Mouse (Mus musculus): ENCODE results near the gene Slc9a9. TPM values are rescaled to one million over a fixed set of nuclear protein-coding genes. Genes with fewer than 3 reads are reported as not detected.

The Slc9a9 gene
- polyA plus RNA-seq, 1 experiment = 0.69 TPM

- Histone ChIP-seq H3K27ac (ENCODE audit: control insufficient read depth, insufficient read depth, low read depth, low read length) (no peak overlapping the region), H3K36me3 (ENCODE audit: control insufficient read depth, insufficient read depth, low read length) (no peaks in the 10 kb centered on the region), H3K4me1 (ENCODE audit: control insufficient read depth, insufficient read depth, low read length) (no peaks in the 10 kb centered on the region), H3K27me3 (ENCODE audit: control insufficient read depth, insufficient read depth, low read length) (no peaks in the 10 kb centered on the region), H3K4me3 (ENCODE audit: control insufficient read depth, low read depth, low read length) (no peak overlapping the region)
- TF ChIP-seq CTCF (IDR thresholded peaks at IDR 0.05; ENCODE audit: control insufficient read depth, insufficient read depth, insufficient replicate concordance, low read depth, low read length) (no peak), POLR2A (IDR thresholded peaks at IDR 0.05; ENCODE audit: control insufficient read depth, low read depth, low read length) (no peak)
Observed at GRCm38 (mm10) chr9:95105768-95106167, 436.1 kb downstream of the Slc9a9 start.

DNA sequence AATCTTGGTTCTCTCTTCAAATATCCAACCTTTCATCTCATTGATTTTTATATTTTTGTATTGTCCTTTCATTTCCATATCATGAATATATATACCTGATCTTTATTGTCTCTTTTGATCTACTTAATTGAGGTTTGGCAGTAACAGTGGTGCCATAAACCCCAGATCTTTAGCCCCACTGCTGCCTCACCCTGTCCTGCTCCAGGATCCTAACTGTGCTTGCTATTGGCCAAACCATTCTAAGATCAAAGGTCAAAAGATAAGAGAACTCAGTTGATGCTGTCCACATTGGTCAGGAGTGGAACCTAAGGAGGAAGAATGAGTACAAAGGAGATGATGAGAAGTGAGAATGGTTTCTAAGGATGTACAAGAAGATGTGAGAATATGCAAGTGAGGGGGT is 440.1 kb downstream of the Slc9a9 start:
- H3K36me3 ChIP-seq (ENCODE audit: control insufficient read depth, insufficient read depth, low read length) = no peaks in the 10 kb centered on the region
- no peaks in the 10 kb centered on the region for H3K27me3 ChIP-seq (ENCODE audit: control insufficient read depth, insufficient read depth, low read length)
- no peaks in the 10 kb centered on the region for H3K4me1 ChIP-seq (ENCODE audit: control insufficient read depth, insufficient read depth, low read length)
- no peak overlapping the region for H3K27ac ChIP-seq (ENCODE audit: control insufficient read depth, insufficient read depth, low read depth, low read length)
- no peak overlapping the region for H3K4me3 ChIP-seq (ENCODE audit: control insufficient read depth, low read depth, low read length)
- TF ChIP-seq CTCF (IDR thresholded peaks at IDR 0.05; ENCODE audit: control insufficient read depth, insufficient read depth, insufficient replicate concordance, low read depth, low read length) = no peak
- TF ChIP-seq POLR2A (IDR thresholded peaks at IDR 0.05; ENCODE audit: control insufficient read depth, low read depth, low read length) = no peak

DNA sequence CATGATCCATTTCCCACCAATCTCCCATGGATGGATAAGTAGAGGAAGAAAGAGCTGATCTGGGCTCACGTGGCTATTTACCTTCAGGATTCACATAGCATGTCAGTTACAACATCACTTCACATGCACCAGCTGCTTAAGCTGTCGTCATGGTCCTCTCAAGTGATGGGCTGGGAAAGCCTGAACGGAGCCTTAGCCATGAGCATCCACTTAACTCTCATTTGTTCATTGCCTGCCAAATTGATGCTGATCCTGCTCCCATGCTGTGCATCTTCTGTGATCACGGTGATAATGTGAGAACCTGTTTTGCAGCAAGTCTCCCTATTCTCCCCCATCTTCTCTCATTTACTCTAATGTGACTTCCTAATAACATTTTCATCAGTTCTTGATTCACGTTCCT is 441.1 kb downstream of the Slc9a9 start:
- TF ChIP-seq CTCF (IDR thresholded peaks at IDR 0.05; ENCODE audit: control insufficient read depth, insufficient read depth, insufficient replicate concordance, low read depth, low read length) (no peak), POLR2A (IDR thresholded peaks at IDR 0.05; ENCODE audit: control insufficient read depth, low read depth, low read length) (no peak)
- H3K4me3 ChIP-seq (ENCODE audit: control insufficient read depth, low read depth, low read length) = no peak overlapping the region
- H3K27me3 ChIP-seq (ENCODE audit: control insufficient read depth, insufficient read depth, low read length) = no peaks in the 10 kb centered on the region
- H3K36me3 ChIP-seq (ENCODE audit: control insufficient read depth, insufficient read depth, low read length) = no peaks in the 10 kb centered on the region
- no peak overlapping the region for H3K27ac ChIP-seq (ENCODE audit: control insufficient read depth, insufficient read depth, low read depth, low read length)
- H3K4me1 ChIP-seq (ENCODE audit: control insufficient read depth, insufficient read depth, low read length) = no peaks in the 10 kb centered on the region

DNA sequence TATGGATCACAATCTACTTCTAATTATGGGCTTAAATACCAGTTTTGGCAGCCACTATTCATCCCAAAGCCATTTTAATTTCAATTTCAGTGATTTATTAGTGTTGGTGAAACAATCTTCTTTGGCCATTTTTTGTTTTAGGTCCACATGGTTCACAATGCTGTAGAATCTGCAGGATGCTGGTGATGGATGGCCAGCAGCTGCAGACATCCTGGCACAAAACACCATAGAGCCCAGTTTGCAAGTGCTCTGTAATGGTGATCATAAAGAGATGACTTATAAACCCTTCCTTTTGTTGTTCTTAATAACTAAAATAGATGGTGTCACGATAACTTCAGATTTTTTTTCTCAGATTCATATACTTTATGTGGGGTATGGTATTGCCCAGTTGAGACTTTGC is 442.0 kb downstream of the Slc9a9 start:
- Histone ChIP-seq H3K4me3 (ENCODE audit: control insufficient read depth, low read depth, low read length) (no peak overlapping the region), H3K4me1 (ENCODE audit: control insufficient read depth, insufficient read depth, low read length) (no peaks in the 10 kb centered on the region), H3K27me3 (ENCODE audit: control insufficient read depth, insufficient read depth, low read length) (no peaks in the 10 kb centered on the region), H3K36me3 (ENCODE audit: control insufficient read depth, insufficient read depth, low read length) (no peaks in the 10 kb centered on the region), H3K27ac (ENCODE audit: control insufficient read depth, insufficient read depth, low read depth, low read length) (no peak overlapping the region)
- no peak for TF ChIP-seq CTCF (IDR thresholded peaks at IDR 0.05; ENCODE audit: control insufficient read depth, insufficient read depth, insufficient replicate concordance, low read depth, low read length)
- no peak for TF ChIP-seq POLR2A (IDR thresholded peaks at IDR 0.05; ENCODE audit: control insufficient read depth, low read depth, low read length)

- TF ChIP-seq CTCF (IDR thresholded peaks at IDR 0.05; ENCODE audit: control insufficient read depth, insufficient read depth, insufficient replicate concordance, low read depth, low read length) = no peak
- no peak for TF ChIP-seq POLR2A (IDR thresholded peaks at IDR 0.05; ENCODE audit: control insufficient read depth, low read depth, low read length)
Observed at GRCm38 (mm10) chr9:95113157-95114135, 443.7 kb downstream of the Slc9a9 start.

GRCm38 (mm10) chr9:95120062-95120461 is 450.4 kb downstream of the Slc9a9 start:
- Histone ChIP-seq H3K27ac (ENCODE audit: control insufficient read depth, insufficient read depth, low read depth, low read length) (no peak overlapping the region), H3K4me1 (ENCODE audit: control insufficient read depth, insufficient read depth, low read length) (0 out of 2 replicates have a peak, but pooled peaks cover 3% of the 10 kb centered on the region), H3K36me3 (ENCODE audit: control insufficient read depth, insufficient read depth, low read length) (no peaks in the 10 kb centered on the region), H3K27me3 (ENCODE audit: control insufficient read depth, insufficient read depth, low read length) (no peaks in the 10 kb centered on the region), H3K4me3 (ENCODE audit: control insufficient read depth, low read depth, low read length) (no peak overlapping the region)
- TF ChIP-seq POLR2A (IDR thresholded peaks at IDR 0.05; ENCODE audit: control insufficient read depth, low read depth, low read length) = no peak
- TF ChIP-seq CTCF (IDR thresholded peaks at IDR 0.05; ENCODE audit: control insufficient read depth, insufficient read depth, insufficient replicate concordance, low read depth, low read length) = no peak

More at GRCm38 (mm10) chr9:95113157-95114135, 443.7 kb downstream of the Slc9a9 start:
- Histone ChIP-seq H3K4me1 (ENCODE audit: control insufficient read depth, insufficient read depth, low read length) (no peaks in the 10 kb centered on the region), H3K27me3 (ENCODE audit: control insufficient read depth, insufficient read depth, low read length) (no peaks in the 10 kb centered on the region), H3K36me3 (ENCODE audit: control insufficient read depth, insufficient read depth, low read length) (no peaks in the 10 kb centered on the region), H3K4me3 (ENCODE audit: control insufficient read depth, low read depth, low read length) (no peak overlapping the region), H3K27ac (ENCODE audit: control insufficient read depth, insufficient read depth, low read depth, low read length) (no peak overlapping the region)

- no peak overlapping the region for H3K4me3 ChIP-seq (ENCODE audit: control insufficient read depth, low read depth, low read length)
- no peak overlapping the region for H3K27ac ChIP-seq (ENCODE audit: control insufficient read depth, insufficient read depth, low read depth, low read length)
- H3K4me1 ChIP-seq (ENCODE audit: control insufficient read depth, insufficient read depth, low read length) = 0 out of 2 replicates have a peak, but pooled peaks cover 3% of the 10 kb centered on the region
- no peaks in the 10 kb centered on the region for H3K27me3 ChIP-seq (ENCODE audit: control insufficient read depth, insufficient read depth, low read length)
- TF ChIP-seq CTCF (IDR thresholded peaks at IDR 0.05; ENCODE audit: control insufficient read depth, insufficient read depth, insufficient replicate concordance, low read depth, low read length) = no peak
- no peak for TF ChIP-seq POLR2A (IDR thresholded peaks at IDR 0.05; ENCODE audit: control insufficient read depth, low read depth, low read length)
- H3K36me3 ChIP-seq (ENCODE audit: control insufficient read depth, insufficient read depth, low read length) = no peaks in the 10 kb centered on the region
Observed at GRCm38 (mm10) chr9:95121151-95121835, 451.6 kb downstream of the Slc9a9 start.
